Mouse (Mus musculus): ENCODE measurements at regions not wholly inside any gene's neighbourhood (a gene's known extent, or its start where the extent isn't known, plus 50 kb on each side); places are given as distances from the start of the nearest gene placed in this dataset.
"Not testable (repeated sequence)": the region's sequence is repeated elsewhere in the genome, so short reads cannot be mapped to it uniquely, and the experiment has no call there.

DNA sequence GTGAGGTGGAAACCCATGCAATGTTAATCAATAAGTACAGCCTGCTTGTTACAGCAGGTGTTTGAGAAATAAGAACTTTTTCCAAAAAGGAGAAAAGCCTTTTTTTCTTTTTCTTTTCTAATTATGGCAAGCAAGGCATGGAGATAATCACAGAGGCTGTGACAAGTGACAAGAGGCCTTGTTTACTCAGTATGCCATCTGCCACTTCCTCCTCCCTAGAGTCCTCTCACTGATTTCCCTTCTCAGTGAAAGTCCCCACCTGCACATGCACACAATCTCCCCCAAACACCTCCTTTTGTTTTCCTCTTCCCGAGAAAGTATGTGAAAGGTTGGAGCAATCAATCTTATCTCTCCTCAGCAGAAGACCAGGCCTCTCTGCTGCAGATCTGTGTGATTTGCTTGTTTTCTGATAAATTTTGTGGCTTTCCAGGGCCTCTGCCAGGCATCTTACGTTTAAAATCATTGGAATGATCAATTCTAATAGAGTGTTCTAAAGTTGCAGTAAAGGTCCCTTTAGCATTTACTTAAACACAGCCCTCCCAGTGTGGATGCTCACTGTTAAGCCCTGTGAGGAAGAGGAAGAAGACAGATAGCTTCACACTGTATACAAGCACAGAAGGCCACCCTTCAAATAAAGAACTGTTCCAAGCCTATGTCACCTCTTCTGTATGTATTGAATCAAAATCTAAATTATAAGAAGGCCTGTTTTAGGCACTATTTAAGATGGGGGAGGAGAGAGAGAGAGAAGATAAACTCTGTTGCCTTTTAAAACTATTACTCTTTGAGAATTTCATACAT lies 710.5 kb downstream of the Rapgef2 start:
- ATAC-seq (replicated peaks; ENCODE audit: poor library complexity) = no peak

DNA sequence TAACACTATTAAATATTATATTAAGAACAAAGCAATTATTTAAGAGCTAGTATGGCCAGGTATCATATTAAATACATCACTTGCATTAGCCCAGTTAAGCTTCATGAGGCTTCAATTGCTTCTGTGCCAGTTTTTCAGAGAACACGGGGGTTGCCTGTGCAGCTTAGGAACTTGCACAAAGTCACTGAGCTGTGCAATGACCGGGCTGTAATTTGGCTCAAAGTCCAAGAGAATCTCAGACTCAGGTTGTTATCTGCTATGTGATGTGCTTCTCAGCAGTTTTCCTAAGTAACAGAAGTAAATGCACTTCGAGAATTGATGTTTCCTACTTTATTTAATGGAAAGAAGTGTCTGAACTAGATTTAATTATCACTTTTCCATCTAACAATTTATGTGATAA lies 711.5 kb downstream of the Rapgef2 start:
- ATAC-seq (replicated peaks; ENCODE audit: poor library complexity) = no peak

DNA sequence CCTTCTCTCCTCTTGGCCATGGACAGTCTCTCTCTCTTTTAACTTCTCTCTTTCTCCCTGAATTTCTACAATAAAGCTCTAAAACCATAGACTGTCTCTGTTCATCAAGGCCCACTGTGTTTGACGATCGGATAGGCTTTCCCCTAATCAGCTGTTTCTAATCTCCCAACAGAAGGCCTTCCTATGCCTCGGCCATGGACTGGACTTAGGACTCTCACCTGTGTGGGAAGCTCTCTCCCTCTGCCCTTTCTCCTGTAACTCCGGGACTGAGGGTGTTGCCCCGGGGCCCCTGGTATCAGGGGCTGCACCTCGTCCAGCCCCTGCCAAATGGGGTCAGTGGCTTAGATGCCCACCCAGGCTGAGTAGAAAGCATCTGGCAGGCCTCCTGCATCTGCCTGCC lies 713.0 kb downstream of the Rapgef2 start:
- no peak for ATAC-seq (replicated peaks; ENCODE audit: poor library complexity)

DNA sequence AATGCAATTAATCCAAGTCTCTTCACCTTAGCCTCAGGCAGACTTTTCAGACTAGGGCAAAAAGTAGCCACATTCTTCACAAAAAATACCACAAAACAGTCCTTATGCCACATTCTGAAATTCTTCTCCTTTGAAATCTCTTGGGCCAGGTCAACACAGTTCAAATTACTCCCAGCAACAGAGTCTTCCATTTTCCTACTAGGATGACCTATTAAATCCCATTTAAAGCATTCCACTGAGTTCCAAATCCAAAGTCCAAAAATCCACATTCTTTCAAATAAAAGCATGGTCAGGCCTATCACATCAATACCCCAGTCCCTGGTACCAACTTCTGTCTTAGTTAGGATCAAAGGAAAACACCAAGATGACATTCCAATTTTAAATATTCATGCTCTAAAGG lies 721.4 kb downstream of the Rapgef2 start:
- ATAC-seq (replicated peaks; ENCODE audit: poor library complexity) = not testable (repeated sequence)

All from megakaryocyte progenitor cell, adult 5-6 weeks (primary cell).